Mouse (Mus musculus): ENCODE data around the gene Erlin1. TPM values are rescaled to one million over a fixed set of nuclear protein-coding genes. Genes with fewer than 3 reads are reported as not detected.
A peak's percentile ranks its signal among the peaks of the same experiment; 100 is the strongest.

Erlin1 gene
- total RNA-seq (2021), result 1 to 10 TPM; 3.1 to 4.0 TPM
- long read RNA-seq, experiment 1, result 0 reads
- long read RNA-seq, experiment 2, partial matches to known transcripts, result 0 of 2 reads
- long read RNA-seq, experiment 2, other reads (novel, unspliced or antisense), result 0 of 2 reads

DNA sequence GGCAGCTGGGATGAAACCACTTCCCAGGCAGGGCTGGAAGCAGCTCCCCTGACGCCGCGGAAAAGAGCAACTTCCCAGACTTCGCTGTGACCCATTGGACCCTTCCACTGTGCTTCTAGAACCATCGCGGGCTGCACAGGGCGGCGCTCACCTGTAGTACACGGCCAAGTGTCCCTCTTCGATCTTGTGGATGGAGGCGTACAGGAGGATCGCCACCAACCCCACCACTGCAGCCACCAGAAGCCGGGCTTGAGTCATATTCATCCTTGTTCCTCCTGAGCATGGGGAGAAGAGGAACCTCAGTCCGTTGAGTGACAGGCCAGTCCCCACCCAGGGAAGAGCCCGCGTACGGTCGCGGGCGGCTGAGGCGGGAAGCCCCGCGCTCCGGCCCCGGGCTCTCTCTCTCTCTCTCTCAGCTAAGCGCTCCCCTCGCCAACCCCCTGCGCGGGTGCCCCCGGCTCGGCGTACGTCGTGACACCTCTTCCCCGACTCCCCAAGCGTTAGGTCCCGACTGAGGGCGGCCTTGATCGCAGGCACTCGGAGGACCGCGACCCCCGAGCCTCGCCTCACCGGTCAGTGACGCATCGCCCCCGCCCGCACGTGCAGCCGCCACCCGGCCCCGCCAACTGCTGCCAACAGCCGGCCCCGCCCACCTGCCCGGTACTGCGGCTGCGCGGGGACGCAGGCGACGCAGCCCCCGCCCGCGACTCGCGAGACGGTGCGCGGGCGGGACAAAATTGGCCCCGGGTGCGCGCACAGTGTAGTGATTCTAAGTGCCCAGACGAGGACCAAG is at the start of gene Erlin1:
TSS of gene Erlin1 (minus strand) at position 665 of the 793 bp plus-strand sequence.
- intact Hi-C loops (cut with DNase I), result no loop called here
- DNase-seq, result peak; percentile 77 to 86

DNA sequence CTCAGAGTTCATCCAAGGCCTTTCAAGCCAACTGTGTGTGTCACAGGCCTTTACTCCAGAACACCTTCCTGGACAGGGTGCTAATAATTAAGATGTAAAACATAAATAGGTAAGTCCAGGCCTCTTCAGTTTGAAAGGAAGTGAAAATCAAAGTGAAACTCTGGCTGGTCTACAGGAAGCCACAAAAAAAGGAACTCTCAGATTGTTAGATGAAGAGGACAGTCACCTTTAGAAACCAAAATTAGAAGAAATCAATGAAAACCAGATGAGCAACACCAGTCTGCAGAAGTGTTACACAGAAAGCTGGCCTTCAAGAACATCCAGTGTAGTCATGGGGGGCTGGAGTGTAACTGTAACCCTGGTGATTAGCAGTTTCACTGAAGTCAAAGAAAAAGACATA is 48.2 kb upstream of the Erlin1 start:
- no peak for DNase-seq
- intact Hi-C loops (cut with DNase I), result no loop called here

DNA sequence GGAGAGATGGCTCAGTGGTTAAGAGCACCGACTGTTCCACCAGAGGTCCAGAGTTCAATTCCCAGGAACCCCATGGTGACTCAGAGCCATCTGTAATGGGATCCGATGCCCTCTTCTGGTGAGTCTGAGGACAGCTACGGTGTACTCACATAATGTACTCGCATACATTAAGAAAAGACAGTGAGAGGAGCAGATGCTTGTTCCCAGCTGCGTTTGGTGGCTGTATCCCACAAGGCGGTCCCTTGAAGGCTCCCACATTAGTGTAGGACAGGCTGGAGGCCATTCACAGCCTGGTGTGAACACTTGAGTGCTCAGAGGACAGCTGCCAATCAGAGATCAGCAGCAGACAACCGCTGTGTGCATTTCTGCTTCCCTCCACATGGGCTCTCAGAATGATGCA is 42.1 kb upstream of the Erlin1 start:
- no peak for DNase-seq
- intact Hi-C loops (cut with DNase I), result no loop called here

DNA sequence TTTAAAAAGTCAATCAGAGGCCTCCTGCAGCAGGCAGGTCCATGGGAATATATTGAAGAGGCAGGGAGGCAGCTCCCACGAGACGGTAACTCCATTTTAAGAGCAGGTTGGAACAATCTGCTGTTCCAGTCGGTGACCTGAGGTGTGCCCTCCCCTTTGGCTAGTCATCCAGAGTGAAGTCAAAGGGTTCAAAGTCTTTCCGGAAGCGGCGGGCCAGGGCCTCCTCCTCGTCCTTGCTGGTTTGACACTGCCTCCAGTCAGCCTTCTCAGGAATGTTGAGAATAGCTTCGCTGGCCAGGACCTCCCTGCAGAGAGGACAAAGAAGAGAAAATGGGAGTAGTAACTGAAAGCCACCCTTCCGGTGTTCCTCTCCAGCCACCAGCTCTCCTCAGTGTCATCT is 40.8 kb upstream of the Erlin1 start:
- no peak for DNase-seq
- intact Hi-C loops (cut with DNase I), result no loop called here

DNA sequence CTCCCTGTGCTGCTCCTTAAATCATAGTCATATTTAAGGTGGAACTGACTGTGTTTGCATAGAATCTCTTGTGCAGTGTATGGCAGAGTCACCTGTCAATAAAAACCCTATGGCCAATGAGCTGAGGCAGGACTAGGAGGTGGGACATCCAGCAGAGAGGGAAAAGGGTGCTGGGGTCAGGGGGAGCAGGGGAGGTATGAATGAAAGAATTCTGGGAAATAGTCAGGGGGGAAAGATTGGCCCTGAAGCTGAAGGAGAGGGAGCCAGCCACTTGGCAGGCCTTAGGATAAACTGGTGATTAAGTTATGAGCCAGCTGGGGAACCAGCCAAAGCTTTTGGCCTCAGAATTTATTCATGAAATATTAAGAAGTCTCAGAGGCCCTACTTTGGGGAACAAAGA is 39.4 kb upstream of the Erlin1 start:
- intact Hi-C loops (cut with DNase I), result no loop called here
- DNase-seq, result no peak

DNA sequence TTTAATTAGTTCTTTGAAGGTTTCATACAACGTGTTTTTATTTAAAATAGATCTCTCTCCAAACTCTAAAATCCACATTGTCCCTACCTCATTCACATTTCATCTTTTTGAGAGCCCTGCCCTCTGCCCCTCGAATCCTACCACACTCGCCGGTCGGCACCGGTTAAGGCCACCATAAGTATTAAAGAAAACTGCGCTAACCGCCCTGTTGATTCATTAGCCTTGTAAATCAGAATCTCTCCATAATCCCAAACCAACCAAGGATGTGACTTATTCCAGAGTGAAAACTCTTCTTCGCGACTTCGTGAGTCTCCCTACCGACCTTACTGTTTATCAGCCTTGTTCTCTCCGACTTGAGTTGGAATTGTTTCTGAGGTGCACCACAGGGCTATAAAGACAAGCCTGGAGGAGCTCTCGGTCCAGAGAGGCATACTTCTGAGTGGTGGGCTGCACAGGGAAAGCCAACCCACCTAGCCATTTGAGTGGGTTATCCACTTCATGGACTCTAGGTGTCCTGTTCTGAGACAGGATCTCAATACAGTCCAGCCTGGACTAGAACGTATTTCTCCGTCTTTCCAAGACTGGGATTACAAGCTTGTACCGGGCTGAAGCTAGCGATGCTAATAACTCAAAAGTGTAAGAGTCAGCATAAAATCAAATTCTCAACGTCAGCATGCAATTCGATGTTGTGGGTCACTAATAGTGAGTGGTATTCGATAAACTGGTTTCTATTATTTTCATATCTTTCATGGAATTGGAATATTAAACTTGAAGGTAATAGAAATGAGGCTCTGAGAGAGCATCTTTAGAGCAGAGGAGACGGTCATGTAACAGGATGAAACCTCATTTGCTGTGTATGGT is 38.3 kb upstream of the Erlin1 start:
- intact Hi-C loops (cut with DNase I), result no loop called here
- no peak for DNase-seq

DNA sequence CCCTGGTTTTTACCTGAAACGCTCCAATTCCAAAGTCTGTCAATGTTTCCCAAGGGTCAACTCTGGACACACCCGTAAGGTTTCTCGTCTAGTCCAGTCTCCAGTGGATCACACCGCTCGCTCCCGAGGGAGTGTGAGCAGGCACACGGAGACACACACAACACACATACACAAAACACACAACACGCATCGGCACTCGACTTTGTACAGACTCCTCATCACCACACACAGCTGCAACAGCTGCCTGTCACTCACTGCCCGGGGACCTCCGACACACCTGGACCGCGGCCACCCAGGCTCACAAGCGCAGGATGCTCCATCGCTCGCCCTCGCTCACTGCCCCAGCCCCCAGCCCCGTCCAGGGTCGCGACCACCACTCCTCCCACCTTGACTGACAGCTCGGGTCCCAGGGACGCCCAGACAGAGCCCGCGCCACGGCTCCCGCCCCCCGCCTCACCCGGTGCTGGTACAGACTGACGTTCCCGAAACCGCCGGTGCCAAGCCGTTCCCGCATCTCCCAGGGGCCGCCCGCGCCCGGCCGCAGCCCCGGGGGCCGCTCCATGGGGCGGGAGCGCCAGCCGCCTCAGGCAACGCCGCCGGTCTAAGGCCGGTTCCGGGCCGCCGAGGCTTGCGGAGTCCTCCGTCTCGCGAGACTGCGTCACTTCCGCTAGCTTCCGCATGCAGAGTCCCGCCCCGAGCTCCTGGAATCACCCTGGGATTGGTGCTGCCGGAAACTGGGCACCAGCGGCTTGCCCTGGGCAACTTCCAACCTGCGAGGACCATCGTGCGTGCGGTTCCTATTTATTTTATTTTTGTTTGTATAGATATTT is 37.5 kb upstream of the Erlin1 start, which contains the start of gene Chuk:
TSS of gene Chuk (minus strand) at position 650 of the 830 bp plus-strand sequence.
- intact Hi-C loops (cut with DNase I), result no loop called here
- peak; percentile 96 for DNase-seq

DNA sequence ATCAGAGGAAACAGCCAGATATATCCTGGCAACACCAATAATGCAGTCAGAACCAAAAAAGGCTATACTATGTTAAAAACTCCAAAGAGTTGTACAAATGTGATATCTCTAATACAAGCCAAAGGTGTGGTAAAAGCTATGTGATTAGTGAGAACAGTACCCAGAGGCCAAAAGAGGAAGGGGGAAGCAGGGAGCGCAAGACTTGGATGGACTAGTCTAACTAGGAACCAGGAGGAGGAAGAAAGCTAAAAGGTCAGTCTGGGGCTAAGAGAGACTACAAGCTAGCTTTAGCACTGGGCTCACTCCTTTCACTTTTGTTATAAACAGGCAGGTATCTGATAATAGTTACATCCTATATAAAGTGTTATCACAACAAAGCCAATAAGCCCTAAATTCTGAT is 34.8 kb upstream of the Erlin1 start:
- DNase-seq, result no peak
- intact Hi-C loops (cut with DNase I), result no loop called here

DNA sequence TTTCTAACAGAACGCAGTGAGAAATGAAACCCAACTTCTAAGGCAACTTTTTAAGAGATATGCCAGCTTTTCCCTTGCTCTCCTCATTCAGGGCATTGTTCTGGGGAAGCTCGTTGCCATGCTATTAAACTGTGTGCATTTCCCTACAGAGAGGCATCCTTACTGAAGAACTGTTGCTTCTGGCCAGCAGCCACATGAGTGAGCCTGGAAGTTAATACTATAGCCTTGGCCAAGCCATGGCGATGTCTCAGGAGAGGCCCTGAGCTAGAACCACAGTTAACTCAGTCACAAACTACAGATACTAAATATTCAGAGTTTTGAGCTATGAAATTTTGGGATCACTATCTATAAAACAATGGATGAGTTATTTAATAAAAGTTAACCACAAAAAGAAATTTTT is 33.4 kb upstream of the Erlin1 start:
- DNase-seq, result no peak
- intact Hi-C loops (cut with DNase I), result no loop called here

DNA sequence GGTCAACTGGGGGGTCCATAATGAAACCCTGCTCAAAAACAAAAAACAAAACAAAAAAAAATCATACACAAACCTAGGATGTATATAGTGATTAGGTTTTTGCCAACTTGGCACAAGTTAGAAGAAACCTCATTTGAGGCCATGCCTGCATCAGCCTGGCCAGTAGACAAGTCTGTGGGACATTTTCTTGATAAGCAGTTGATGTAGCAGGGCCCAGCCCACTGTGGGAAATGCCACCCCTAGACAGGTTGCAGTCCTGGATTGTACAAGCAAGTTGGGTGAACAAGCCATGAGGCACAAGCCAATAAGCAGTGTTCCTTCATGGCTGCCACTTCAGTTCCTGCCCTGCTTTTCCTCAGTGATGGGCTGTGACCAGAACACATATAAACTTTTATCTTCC is 31.3 kb upstream of the Erlin1 start:
- no peak for DNase-seq
- intact Hi-C loops (cut with DNase I), result no loop called here

DNA sequence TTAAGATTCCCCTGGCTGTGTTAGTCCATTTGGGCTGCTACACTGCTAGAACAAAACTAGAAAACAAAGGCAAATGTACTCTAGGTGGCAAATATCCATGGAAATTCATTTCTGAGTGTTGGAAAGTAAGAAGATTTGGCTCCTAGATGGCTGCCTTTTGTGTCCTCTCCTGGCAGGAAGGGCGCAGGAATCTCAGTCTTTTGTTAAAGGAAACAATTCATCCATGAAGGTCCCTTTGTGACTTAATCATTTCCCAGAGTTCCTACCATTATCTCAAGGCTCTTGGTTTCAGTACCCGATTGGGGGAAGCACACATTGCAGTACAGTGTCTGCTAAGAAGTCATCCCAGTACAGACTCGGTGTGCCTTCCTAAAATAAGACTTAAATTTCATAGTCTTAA is 16.7 kb upstream of the Erlin1 start:
- intact Hi-C loops (cut with DNase I), result no loop called here
- no peak for DNase-seq

DNA sequence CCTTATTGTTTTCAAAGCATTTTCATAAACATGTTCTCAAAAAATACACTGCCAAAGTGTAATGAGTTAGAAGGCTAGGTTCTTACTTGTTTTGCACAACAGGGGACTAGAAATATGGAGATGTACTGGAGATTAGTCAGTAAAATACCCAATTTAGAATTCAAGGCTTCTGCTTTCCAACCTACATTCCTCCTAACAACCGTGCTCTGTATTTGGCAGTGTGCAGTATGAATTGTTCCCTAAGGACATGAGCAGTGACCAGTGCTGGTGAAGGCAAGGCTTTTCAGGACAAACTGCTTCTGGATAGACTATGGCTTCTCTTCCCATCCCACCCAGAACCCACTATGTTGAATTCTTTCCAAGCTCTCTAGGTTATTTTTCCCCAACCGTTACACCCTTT is 11.3 kb upstream of the Erlin1 start:
- DNase-seq, result no peak
- intact Hi-C loops (cut with DNase I), result no loop called here

DNA sequence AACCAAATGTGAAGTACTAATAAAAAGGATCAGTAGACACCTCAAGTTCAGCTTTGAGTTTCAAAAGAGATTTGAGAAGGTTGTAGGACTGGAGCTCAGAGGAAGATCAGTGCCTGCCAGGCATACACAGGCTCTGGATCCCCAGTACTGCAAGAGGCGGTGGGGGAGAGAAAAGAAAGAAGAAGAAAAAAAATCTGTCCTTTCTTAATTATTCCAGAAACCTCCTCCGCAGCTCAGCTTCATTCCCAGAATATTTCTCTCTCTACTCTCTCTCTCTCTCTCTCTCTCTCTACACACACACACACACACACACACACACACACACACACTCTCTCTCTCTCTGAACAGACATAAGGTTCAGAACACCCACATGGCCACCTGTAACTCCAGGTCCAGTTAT is 10.4 kb upstream of the Erlin1 start:
- no peak for DNase-seq
- intact Hi-C loops (cut with DNase I), result no loop called here

DNA sequence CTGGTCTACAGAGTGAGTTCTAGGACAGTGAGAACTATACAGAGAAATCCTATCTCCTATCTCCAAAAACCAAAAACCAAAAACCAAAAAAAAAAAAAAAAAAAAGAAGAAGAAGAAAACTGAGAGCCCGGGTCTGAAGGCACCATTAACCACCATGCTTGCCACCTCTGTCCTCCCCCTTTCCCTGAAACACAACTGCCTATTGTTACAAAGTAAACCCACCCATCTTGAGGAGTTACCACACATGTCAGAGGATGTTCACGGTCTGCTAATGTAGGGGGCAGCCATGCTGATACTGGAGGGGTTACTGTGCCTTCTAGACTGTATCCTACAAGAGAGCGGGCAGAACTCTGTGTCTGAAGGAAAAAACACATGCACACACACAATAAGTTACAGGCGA is 7.4 kb upstream of the Erlin1 start:
- intact Hi-C loops (cut with DNase I), result no loop called here
- no peak for DNase-seq

DNA sequence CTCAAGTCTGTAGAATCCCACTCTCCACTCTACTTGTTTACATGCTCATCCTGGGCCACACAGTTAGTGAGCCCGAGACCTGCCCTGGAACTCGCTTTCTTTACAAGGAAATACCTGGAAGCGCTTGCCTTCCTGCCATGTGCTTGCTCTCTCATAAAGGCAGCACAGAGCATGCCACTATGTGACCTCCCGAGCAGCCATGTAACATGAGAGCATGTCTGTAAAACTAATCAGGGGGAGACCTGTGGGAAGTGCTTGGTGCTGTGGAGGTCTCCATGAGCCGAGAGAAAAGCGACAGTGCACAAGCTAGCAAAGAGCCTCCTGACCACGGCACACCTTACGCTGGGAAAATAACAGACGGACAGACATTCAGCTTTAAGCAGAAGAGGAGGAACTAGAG is 6.9 kb upstream of the Erlin1 start:
- intact Hi-C loops (cut with DNase I), result no loop called here
- DNase-seq, result no peak

DNA sequence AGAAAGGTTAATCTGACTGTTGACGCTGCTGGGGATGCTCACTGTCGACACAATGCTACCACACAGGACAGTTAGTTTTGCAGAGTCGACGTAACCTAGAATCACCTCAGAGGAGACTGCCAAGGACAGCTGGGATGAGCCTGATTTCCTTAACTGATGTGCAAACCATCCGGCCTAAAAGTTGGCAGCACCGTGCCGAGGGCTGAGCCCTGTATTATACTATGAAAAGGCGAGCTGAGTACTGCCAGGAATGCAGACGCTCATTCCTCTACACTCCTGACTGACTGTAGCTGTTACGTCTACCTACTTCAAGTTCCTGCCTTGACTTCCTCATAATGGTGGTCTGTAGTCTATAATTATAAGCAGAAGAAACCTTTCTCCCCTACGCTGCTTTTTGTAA is 5.4 kb upstream of the Erlin1 start:
- DNase-seq, result no peak
- intact Hi-C loops (cut with DNase I), result no loop called here

DNA sequence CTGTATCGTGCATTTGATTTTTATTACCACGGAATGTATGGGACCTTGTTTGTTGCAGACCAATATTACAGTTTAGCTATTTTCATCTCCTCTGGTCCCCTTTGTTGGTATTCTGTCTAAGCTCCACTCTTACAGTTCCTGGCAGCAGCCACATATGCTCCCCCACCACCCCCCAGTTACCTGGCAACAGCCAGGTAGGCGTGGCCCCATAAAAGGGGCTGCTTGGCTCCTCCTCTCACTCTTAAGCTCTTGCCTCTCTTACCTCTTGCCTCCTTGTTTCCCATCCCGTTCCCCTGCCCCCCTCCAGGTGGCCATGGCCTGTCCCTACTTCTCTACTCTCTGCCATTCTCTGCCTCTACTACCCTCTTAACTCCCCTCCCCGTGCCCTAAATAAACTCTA is 1.6 kb upstream of the Erlin1 start:
- intact Hi-C loops (cut with DNase I), result no loop called here
- DNase-seq, result no peak

DNA sequence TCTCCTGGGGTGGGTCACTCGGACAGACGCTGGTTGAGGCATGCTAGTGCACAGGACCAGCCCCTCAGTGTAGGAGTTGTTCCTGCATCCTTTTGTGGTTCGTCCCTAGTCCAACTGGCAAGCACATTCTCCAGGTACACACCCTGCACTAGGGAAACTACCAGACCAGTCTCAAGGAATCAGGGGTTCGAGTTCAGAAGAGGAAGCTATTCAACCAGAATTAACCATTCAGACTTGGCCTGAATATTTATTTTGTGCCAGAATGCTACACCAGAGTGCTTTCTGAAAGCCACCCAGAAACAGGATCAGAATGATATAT is 288 bp upstream of the Erlin1 start:
- intact Hi-C loops (cut with DNase I), result no loop called here
- no peak for DNase-seq

DNA sequence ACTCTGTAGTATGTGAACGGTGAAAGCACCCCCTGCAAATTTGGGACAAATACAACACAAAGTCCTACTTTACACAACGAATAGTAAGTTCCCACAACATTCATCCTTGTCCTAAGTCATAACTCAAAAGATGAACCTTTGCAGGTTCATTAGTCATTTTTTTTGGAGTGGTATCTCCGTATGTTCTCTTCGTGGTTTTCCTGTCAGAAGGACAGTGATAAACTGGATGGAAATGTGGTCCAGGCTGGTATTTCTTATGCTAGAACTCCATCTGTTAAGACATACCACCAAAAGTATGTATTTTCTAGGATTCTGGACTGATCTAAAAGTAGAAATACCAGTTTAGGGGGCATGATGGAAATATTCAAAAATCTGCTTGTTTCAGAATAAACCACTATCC is 1.4 kb downstream of the Erlin1 start:
- DNase-seq, result no peak

DNA sequence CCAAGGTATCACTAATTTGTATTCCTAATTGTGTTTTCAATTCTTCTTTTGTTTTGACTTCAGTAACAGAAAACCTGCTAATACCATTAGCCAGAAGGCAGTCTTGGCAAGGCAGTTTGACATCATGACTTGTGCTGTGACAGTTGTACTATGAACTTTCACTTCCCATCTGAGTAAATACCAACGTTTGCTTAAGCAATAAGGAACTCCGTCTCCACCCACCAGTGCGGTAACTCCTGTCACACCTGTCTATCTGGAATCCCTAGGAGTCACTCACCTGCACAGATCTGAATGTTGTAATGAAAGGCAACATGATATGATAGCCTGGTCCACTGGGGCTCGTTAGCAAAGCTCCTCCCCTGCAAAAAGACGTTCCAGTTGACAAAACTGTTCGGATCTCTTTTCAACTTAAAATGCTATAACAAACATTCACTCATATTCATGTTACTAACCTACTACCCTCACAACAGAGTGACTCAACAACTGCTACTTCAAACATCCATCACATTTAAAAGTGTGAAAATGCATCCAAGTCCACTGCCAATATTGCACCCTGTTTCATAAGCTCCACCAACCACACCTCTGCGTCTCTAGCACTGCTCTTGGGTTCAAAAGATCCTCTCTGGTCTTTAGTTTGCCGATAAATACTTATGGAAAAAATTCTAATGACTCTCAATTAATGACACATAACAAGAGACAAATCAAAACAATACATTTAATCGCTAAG is 2.1 kb downstream of the Erlin1 start:
- DNase-seq, result no peak
- intact Hi-C loops (cut with DNase I), result no loop called here

More for the DNA sequence above, 1.4 kb downstream of the Erlin1 start:
- intact Hi-C loops (cut with DNase I), result no loop called here
